ENCODE assay signal across 7 mouse cellular contexts in the genomic region with DNA sequence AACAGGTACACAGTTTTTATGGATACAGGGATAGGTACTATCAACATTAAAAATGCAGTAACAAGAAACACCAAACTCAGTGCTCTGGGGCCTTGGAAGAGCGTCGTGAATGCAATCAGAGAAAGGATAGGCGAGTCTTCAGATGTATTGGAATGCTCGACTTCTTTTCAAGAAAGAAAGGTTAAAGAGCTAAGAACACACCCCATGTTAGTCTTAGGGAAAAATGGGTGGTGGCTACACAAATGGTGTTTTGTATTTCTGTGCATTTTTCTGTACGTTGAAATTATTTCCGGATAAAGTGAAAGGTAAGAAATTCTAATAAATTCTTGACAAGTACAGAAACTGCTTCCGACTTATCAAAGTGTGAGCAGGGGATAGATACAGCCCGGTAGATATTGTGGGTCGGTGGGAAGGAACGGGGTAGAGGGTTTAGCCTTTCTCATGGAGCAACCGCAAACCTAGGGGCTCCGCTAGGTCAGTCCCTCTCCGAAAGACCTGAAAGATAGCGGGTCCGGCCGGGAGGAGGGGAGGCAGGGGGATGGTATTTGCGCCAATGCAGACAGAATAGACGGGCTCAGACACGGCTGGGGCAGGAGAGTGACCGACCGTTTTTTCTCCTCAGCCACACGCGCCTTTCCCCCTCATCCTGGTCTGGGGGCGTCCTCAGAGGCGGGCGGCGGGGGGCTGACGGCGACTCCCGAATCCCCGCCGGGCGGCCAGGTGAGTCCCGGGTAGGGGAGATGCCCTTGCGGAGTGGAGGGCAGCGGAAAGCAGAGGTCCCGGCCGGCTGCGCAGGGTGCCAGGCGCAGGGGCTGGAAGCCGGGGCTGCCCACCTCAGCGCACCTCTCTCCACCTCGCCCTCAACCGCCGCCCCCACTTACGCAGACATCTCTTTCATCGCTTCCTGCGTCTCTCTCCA. TPM values are rescaled to one million over a fixed set of nuclear protein-coding genes. Genes with fewer than 3 reads are reported as not detected.
DNase-seq lines count a peak whose midpoint lies in the region; ATAC-seq and TF ChIP-seq lines count a peak whose summit lies in the region.

No protein-coding gene starts in this region.

- TF ChIP-seq POLR2A in small intestine, adult 2 months (IDR thresholded peaks at IDR 0.05; ENCODE audit: low read depth, low read length): no peak

- H3K4me1 ChIP-seq in lung, embryonic 15.5 days: peaks cover 6% of the 10 kb centered on the region; the same call in 1 of the 2 replicates
- peaks cover 9% of the 10 kb centered on the region; the same call in 1 of the 2 replicates for H3K4me1 ChIP-seq in embryonic facial prominence, embryonic 10.5 days
- peaks cover 12% of the 10 kb centered on the region for H3K4me1 ChIP-seq in hindbrain, embryonic 15.5 days (replicated peaks)
- H3K4me1 ChIP-seq in small intestine, adult 2 months (ENCODE audit: control insufficient read depth, insufficient read depth, insufficient read length, low read length): 0 out of 2 replicates have a peak, but pooled peaks cover 4% of the 10 kb centered on the region

- H3K4me2 ChIP-seq in lung, embryonic 15.5 days: peak overlapping the region; percentile 74
- H3K4me2 ChIP-seq in hindbrain, embryonic 15.5 days: peak overlapping the region; percentile 67

- H3K9ac ChIP-seq in lung, embryonic 15.5 days: peak overlapping the region; percentile 86
- peak overlapping the region; percentile 90 for H3K9ac ChIP-seq in hindbrain, embryonic 15.5 days

- no peaks in the 10 kb centered on the region for H3K9me3 ChIP-seq in lung, embryonic 15.5 days
- no peaks in the 10 kb centered on the region for H3K9me3 ChIP-seq in embryonic facial prominence, embryonic 10.5 days
- H3K9me3 ChIP-seq in hindbrain, embryonic 15.5 days: no peaks in the 10 kb centered on the region

- no peak for TF ChIP-seq CTCF in small intestine, adult 2 months (IDR thresholded peaks at IDR 0.05; ENCODE audit: extremely low read depth, insufficient read length, insufficient replicate concordance, low read depth, low read length)

- peak overlapping the region; percentile 89 for H3K27ac ChIP-seq in lung, embryonic 15.5 days
- peak overlapping the region; percentile 93 for H3K27ac ChIP-seq in embryonic facial prominence, embryonic 10.5 days (replicated peaks)
- peak overlapping the region; percentile 94 for H3K27ac ChIP-seq in hindbrain, embryonic 15.5 days (replicated peaks)
- peak overlapping the region; percentile 46; the same call in 1 of the 2 replicates for H3K27ac ChIP-seq in macrophage
- peak overlapping the region; percentile 64 for H3K27ac ChIP-seq in small intestine, adult 2 months (ENCODE audit: insufficient read depth, low read depth, low read length)

- H3K4me3 ChIP-seq in lung, embryonic 15.5 days: peak overlapping the region; percentile 98
- peak overlapping the region; percentile 75 for H3K4me3 ChIP-seq in embryonic facial prominence, embryonic 10.5 days
- H3K4me3 ChIP-seq in hindbrain, embryonic 15.5 days: peak overlapping the region; percentile 84
- peak overlapping the region; percentile 80 for H3K4me3 ChIP-seq in macrophage (ENCODE audit: inconsistent target)
- H3K4me3 ChIP-seq in small intestine, adult 2 months (ENCODE audit: low read depth, low read length): peak overlapping the region; percentile 91

- ATAC-seq in lung, embryonic 15.5 days (ENCODE audit: borderline replicate concordance, extremely low read depth, low FRiP score, low TSS enrichment): peak; percentile 83
- peak; percentile 91 for ATAC-seq in hindbrain, embryonic 15.5 days (ENCODE audit: low FRiP score, low read depth)

- no peaks in the 10 kb centered on the region for H3K27me3 ChIP-seq in lung, embryonic 15.5 days
- H3K27me3 ChIP-seq in embryonic facial prominence, embryonic 10.5 days (replicated peaks; ENCODE audit: low read depth, poor library complexity, severe bottlenecking): 0 out of 2 replicates have a peak, but pooled peaks cover 4% of the 10 kb centered on the region
- H3K27me3 ChIP-seq in hindbrain, embryonic 15.5 days: no peaks in the 10 kb centered on the region
- no peaks in the 10 kb centered on the region; the same call in 1 of the 2 replicates for H3K27me3 ChIP-seq in small intestine, adult 2 months (ENCODE audit: control insufficient read depth, insufficient read depth, low read length)

- H3K79me2 ChIP-seq in macrophage (ENCODE audit: inconsistent target): peaks cover 19% of the 10 kb centered on the region

- H3K36me3 ChIP-seq in lung, embryonic 15.5 days: peaks cover 10% of the 10 kb centered on the region
- peaks cover 33% of the 10 kb centered on the region for H3K36me3 ChIP-seq in embryonic facial prominence, embryonic 10.5 days (replicated peaks)
- H3K36me3 ChIP-seq in hindbrain, embryonic 15.5 days: peaks cover 8% of the 10 kb centered on the region
- no peaks in the 10 kb centered on the region for H3K36me3 ChIP-seq in macrophage (ENCODE audit: inconsistent target)
- H3K36me3 ChIP-seq in small intestine, adult 2 months (ENCODE audit: control insufficient read depth, insufficient read depth, low read length): peaks cover 7% of the 10 kb centered on the region

- WGBS in lung, embryonic 15.5 days: under 1% methylated on average over 39 of the region's 48 CpGs
- 1% methylated on average over 48 of the region's 48 CpGs for WGBS in embryonic facial prominence, embryonic 10.5 days
- under 1% methylated on average over 41 of the region's 48 CpGs for WGBS in hindbrain, embryonic 15.5 days
- 1% methylated on average over 45 of the region's 48 CpGs for WGBS in macrophage (ENCODE audit: missing documents)
- WGBS in small intestine, adult 2 months: 1% methylated on average over 48 of the region's 48 CpGs

- no peak for DNase-seq in lung, postnatal 25 days (ENCODE audit: low spot score)
- DNase-seq in R1 (ENCODE audit: low read depth, low spot score): peak; percentile 61
- DNase-seq in embryonic facial prominence, embryonic 10.5 days (ENCODE audit: low spot score): no peak

RNA-seq across cellular contexts. Expression of gene Papolg, which starts 0.7 kb away (rescaled TPM):
- polyA plus RNA-seq in lung, embryonic 15.5 days (2015; fragmentation: Nextera tagmentation; extraction: Ambion mirVana): 14.1 and 14.5 TPM in 2 replicates
- 19.9 and 21.3 TPM in 2 replicates for polyA plus RNA-seq in embryonic facial prominence, embryonic 10.5 days (2016; fragmentation: Nextera tagmentation; extraction: Ambion mirVana)
- 18.2 and 18.6 TPM in 2 replicates for polyA plus RNA-seq in hindbrain, embryonic 15.5 days (2015; fragmentation: Nextera tagmentation; extraction: Ambion mirVana)
- total RNA-seq in macrophage (2018; cell fraction: chromatin; rRNA removed): 10 to 100 TPM in 25 of 26 experiments, 1 to 10 TPM in 1; 9.3 to 41.3 (median 25.1) TPM
- 1 to 10 TPM; 3.7 to 8.3 (median 5.9) TPM for total RNA-seq in macrophage (2018; cell fraction: cytosol; rRNA removed)
- 10 to 100 TPM in 21 of 26 experiments, 1 to 10 TPM in 5; 7.1 to 36.8 (median 16.0) TPM for total RNA-seq in macrophage (2018; cell fraction: nucleus; rRNA removed)
- polyA plus RNA-seq in macrophage (2018): 5.1 to 8.3 TPM (median 6.8 TPM) in 3 replicates
- polyA plus RNA-seq in small intestine, adult 2 months (2012; rRNA removed): 0.86 and 1.1 TPM in 2 replicates
